Mouse (Mus musculus) stomach, embryonic 16.5 days (tissue): ENCODE measurements at regions not wholly inside any gene's neighbourhood (a gene's known extent, or its start where the extent isn't known, plus 50 kb on each side); places are given as distances from the start of the nearest gene placed in this dataset.

Experiments used
- ATAC-seq: fragments of 200-750 bp; cut with Nextera tagmentation; 2 replicates; pipeline ENCODE4 v1.8.0; 2017; ENCODE audit warnings: moderate number of reproducible peaks, moderate TSS enrichment; ENCODE audit not compliant: insufficient read depth, low FRiP score
- H3K27ac ChIP-seq: fragments of 300-500 bp; sonication (generic); 2 replicates; pipeline ENCODE4 v1.5.1; 2014; ENCODE audit warnings: low read length
- H3K27me3 ChIP-seq: fragments of 300-500 bp; sonication (generic); 2 replicates; pipeline ENCODE4 v1.6.1; 2014; ENCODE audit warnings: low read length, control low read depth, mixed read lengths; ENCODE audit not compliant: control insufficient read depth, insufficient read depth
- H3K36me3 ChIP-seq: fragments of 300-500 bp; sonication (generic); 2 replicates; pipeline ENCODE4 v1.6.1; 2014; ENCODE audit warnings: low read length; ENCODE audit not compliant: control insufficient read depth, insufficient read depth
- H3K4me1 ChIP-seq: fragments of 300-500 bp; sonication (generic); 2 replicates; pipeline ENCODE4 v1.6.1; 2014; ENCODE audit warnings: low read length, control low read depth, mixed read lengths; ENCODE audit not compliant: control insufficient read depth, insufficient read depth
- H3K4me2 ChIP-seq: fragments of 300-500 bp; sonication (generic); 2 replicates; pipeline ENCODE4 v1.6.1; 2014; ENCODE audit warnings: low read depth, low read length, mixed read lengths
- H3K4me3 ChIP-seq: fragments of 300-500 bp; sonication (generic); replicated peaks from 2 replicates; pipeline ENCODE4 v1.5.1; 2014; ENCODE audit warnings: mild to moderate bottlenecking, low read length
- H3K9ac ChIP-seq: fragments of 300-500 bp; sonication (generic); 2 replicates; pipeline ENCODE4 v1.6.1; 2014; ENCODE audit warnings: low read length
- H3K9me3 ChIP-seq: fragments of 300-500 bp; sonication (generic); replicated peaks from 2 replicates; pipeline ENCODE4 v1.6.1; 2016; ENCODE audit warnings: low read length, control low read depth; ENCODE audit not compliant: control insufficient read depth
- WGBS: fragments of 180-500 bp; shearing (Covaris S2); extraction: QIAGEN DNeasy Blood & Tissue Kit; methylation state at CpG from one replicate; pipeline ENCODE4 v1.1.7; 2014; 5-methylcytosine and 5-hydroxymethylcytosine counted together

GRCm38 (mm10) chr15:96204623-96205022 is 82.7 kb upstream of the Arid2 start:
- no peak overlapping the region for H3K4me2 ChIP-seq
- no peaks in the 10 kb centered on the region for H3K4me1 ChIP-seq
- H3K9me3 ChIP-seq = no peaks in the 10 kb centered on the region
- no peak for ATAC-seq
- no peaks in the 10 kb centered on the region for H3K36me3 ChIP-seq
- WGBS = 82% methylated on average over 5 of the region's 5 CpGs
- H3K9ac ChIP-seq = no peak overlapping the region
- no peaks in the 10 kb centered on the region for H3K27me3 ChIP-seq
- H3K27ac ChIP-seq = no peak overlapping the region
- H3K4me3 ChIP-seq = no peak overlapping the region

GRCm38 (mm10) chr15:96210721-96211400 is 76.5 kb upstream of the Arid2 start:
- Histone ChIP-seq H3K9ac (no peak overlapping the region), H3K4me2 (no peak overlapping the region), H3K9me3 (no peaks in the 10 kb centered on the region), H3K4me3 (no peak overlapping the region), H3K36me3 (no peaks in the 10 kb centered on the region), H3K4me1 (no peaks in the 10 kb centered on the region), H3K27me3 (no peaks in the 10 kb centered on the region), H3K27ac (no peak overlapping the region)
- 83% methylated on average over 11 of the region's 11 CpGs for WGBS
- ATAC-seq = no peak

DNA sequence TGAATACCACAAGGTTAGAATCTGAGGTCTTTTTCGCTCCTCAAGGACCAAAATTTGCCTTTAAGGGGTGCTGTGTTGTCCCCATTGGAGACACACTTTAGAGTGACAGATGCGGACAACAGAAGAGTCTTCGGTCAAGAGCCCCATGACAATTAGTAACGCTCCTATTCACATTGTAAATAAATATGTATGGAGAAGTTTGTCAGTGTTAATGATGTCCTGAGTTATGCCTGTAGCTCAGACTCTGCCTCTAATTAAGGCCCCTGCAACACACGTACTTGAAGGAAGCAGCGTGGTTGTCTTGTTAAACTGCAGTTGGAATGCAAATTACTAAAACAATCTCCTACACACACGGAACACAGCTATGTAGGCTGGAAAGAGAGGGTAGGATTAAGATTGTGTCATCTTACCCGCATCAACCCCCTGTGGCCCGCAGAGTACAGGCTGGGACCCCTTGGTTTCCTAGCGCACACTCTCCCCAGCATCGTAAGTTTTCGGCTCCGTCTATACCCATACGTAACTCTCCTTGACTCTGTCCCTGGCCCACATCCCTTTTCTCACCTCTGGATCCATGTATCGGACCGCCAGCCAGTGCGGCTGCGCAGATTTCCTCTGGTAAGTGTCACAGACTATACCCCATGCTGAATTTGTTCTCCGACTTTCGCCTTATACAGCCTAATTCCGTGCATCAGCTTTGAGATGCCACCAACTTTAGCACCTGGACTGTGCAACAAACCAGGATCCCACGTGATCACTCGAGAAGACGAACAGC is 73.6 kb upstream of the Arid2 start:
- 89% methylated on average over 24 of the region's 24 CpGs for WGBS
- no peaks in the 10 kb centered on the region for H3K4me1 ChIP-seq
- no peak overlapping the region for H3K9ac ChIP-seq
- no peak overlapping the region for H3K4me3 ChIP-seq
- no peaks in the 10 kb centered on the region for H3K27me3 ChIP-seq
- H3K4me2 ChIP-seq = no peak overlapping the region
- H3K27ac ChIP-seq = no peak overlapping the region
- no peaks in the 10 kb centered on the region for H3K36me3 ChIP-seq
- no peak for ATAC-seq
- no peaks in the 10 kb centered on the region for H3K9me3 ChIP-seq

DNA sequence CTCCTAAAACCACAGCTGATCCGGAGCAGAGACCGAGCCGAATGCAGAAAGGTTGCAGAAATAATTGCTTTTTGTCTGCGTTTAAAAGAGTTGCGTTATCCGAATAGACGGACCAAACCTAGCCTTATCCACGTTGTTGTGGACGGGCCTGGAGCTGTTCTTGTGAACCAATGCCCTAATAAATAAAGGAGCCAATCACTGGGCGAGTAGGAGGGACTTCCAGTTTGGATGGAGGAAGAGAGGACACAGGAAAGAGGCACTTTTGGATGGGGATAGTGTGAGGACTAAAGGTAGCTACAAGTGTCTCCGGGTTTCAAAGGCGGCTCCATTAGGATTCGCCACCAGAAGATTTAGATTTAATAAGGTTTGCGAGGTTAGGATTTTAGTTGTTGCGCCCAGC is 69.4 kb upstream of the Arid2 start:
- Histone ChIP-seq H3K36me3 (no peaks in the 10 kb centered on the region), H3K27ac (no peak overlapping the region), H3K4me2 (no peak overlapping the region), H3K27me3 (no peaks in the 10 kb centered on the region), H3K9me3 (no peaks in the 10 kb centered on the region), H3K9ac (no peak overlapping the region), H3K4me1 (no peaks in the 10 kb centered on the region), H3K4me3 (no peak overlapping the region)
- WGBS = 92% methylated on average over 15 of the region's 15 CpGs
- no peak for ATAC-seq

DNA sequence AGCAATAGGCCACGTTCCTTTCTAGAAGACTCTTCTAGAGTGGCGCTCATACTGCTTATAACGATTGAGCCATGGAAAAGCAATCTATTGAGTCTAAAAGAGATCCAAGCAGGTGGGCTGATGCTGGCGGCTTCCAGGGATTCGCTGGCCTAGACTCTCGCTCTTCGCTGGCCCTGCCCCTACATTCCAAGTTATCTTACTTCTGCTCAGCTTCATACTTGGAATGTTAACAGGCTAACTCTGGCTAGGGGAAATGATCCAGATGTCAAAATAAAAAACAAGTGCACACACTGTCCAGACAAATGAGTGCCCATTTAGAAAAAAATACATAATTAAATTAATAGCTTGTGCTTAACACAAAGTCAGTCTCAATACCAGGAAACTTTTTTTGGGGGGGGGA is 67.6 kb upstream of the Arid2 start:
- Histone ChIP-seq H3K4me1 (no peaks in the 10 kb centered on the region), H3K27me3 (no peaks in the 10 kb centered on the region), H3K4me3 (no peak overlapping the region), H3K9ac (no peak overlapping the region), H3K36me3 (no peaks in the 10 kb centered on the region), H3K27ac (no peak overlapping the region), H3K9me3 (no peaks in the 10 kb centered on the region), H3K4me2 (no peak overlapping the region)
- WGBS = 76% methylated on average over 7 of the region's 7 CpGs
- ATAC-seq = no peak

DNA sequence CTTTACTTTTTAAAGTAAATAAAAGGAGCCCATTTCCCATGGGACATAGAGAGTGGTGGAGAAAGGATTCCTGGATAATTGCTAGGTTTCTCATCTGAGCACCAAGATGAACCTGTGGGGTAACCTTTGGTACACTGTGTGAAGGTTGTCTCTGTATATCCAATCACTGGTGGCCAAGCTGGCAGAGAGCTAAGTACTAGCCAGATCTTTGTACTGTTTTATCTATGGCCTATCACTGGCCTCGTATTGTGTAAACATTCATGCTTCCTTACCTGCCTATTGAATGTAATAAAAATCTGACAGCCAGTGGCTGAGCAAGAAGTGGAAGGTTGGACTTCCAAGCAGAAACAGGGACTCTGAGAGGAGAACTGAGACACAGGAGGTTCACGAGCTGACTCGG is 55.3 kb upstream of the Arid2 start:
- Histone ChIP-seq H3K9me3 (no peaks in the 10 kb centered on the region), H3K27ac (no peak overlapping the region), H3K4me1 (no peaks in the 10 kb centered on the region), H3K9ac (no peak overlapping the region), H3K4me3 (no peak overlapping the region), H3K36me3 (no peaks in the 10 kb centered on the region), H3K4me2 (no peak overlapping the region), H3K27me3 (no peaks in the 10 kb centered on the region)
- no peak for ATAC-seq
- 65% methylated on average over 3 of the region's 3 CpGs for WGBS

- Histone ChIP-seq H3K4me1 (no peaks in the 10 kb centered on the region), H3K4me2 (no peak overlapping the region), H3K27ac (no peak overlapping the region), H3K27me3 (no peaks in the 10 kb centered on the region), H3K36me3 (no peaks in the 10 kb centered on the region), H3K9ac (no peak overlapping the region), H3K4me3 (no peak overlapping the region), H3K9me3 (no peaks in the 10 kb centered on the region)
- no peak for ATAC-seq
Observed at GRCm38 (mm10) chr15:96233113-96233512, 54.2 kb upstream of the Arid2 start.

- whole genome bisulfite sequencing = 57% methylated on average over 8 of the region's 8 CpGs
- Histone ChIP-seq H3K27ac (no peak overlapping the region), H3K4me3 (no peak overlapping the region), H3K4me1 (no peaks in the 10 kb centered on the region), H3K4me2 (no peak overlapping the region), H3K27me3 (no peaks in the 10 kb centered on the region), H3K9ac (no peak overlapping the region), H3K36me3 (no peaks in the 10 kb centered on the region), H3K9me3 (no peaks in the 10 kb centered on the region)
- ATAC-seq = no peak
Observed at GRCm38 (mm10) chr15:96234783-96235182, 52.5 kb upstream of the Arid2 start.
